Mouse (Mus musculus) heart, embryonic 14.5 days (tissue): ENCODE data around the gene Smim27. TPM values are rescaled to one million over a fixed set of nuclear protein-coding genes. Genes with fewer than 3 reads are reported as not detected.

Experiments
- ATAC-seq: fragments of 200-750 bp; cut with Nextera tagmentation; 2 replicates; pipeline ENCODE4 v1.8.0; 2017; ENCODE audit warnings: low read depth, moderate TSS enrichment; ENCODE audit not compliant: insufficient number of reproducible peaks, insufficient read depth, low FRiP score
- H3K27ac ChIP-seq, 2 experiments: fragments of 200-500 bp in 1 of 2; fragments of 300-500 bp in 1 of 2; sonication (generic) in 1 of 2; replicated peaks in 1 of 2; 2 replicates each; pipeline ENCODE4 v1.5.1; 2012 to 2014; ENCODE audit warnings: low read depth in 2 of 2, low read length in 2 of 2, control low read depth in 1 of 2, mild to moderate bottlenecking in 1 of 2, mixed read lengths in 1 of 2; ENCODE audit not compliant: control insufficient read depth in 1 of 2, insufficient read depth in 1 of 2
- H3K27me3 ChIP-seq: fragments of 300-500 bp; sonication (generic); 2 replicates; pipeline ENCODE4 v1.6.1; 2014; ENCODE audit warnings: mild to moderate bottlenecking, low read length, control low read depth; ENCODE audit not compliant: control insufficient read depth, insufficient read depth
- H3K36me3 ChIP-seq: fragments of 300-500 bp; sonication (generic); 2 replicates; pipeline ENCODE4 v1.6.1; 2014; ENCODE audit warnings: mild to moderate bottlenecking, control low read depth, low read length, mixed read lengths; ENCODE audit not compliant: control insufficient read depth, insufficient read depth
- H3K4me1 ChIP-seq, 2 experiments: fragments of 200-500 bp in 1 of 2; fragments of 300-500 bp in 1 of 2; sonication (generic) in 1 of 2; 2 replicates each; pipeline ENCODE4 v1.6.1; 2012 to 2014; ENCODE audit warnings: low read length in 2 of 2, control low read depth in 1 of 2, mixed read lengths in 1 of 2; ENCODE audit not compliant: control insufficient read depth in 2 of 2, insufficient read depth in 2 of 2
- H3K4me2 ChIP-seq: fragments of 300-500 bp; sonication (generic); 2 replicates; pipeline ENCODE4 v1.6.1; 2014; ENCODE audit warnings: mild to moderate bottlenecking, low read length
- H3K4me3 ChIP-seq, 2 experiments: fragments of 200-500 bp in 1 of 2; fragments of 300-500 bp in 1 of 2; sonication (generic) in 1 of 2; 2 replicates each; pipeline ENCODE4 v1.5.1; 2012 to 2014; ENCODE audit warnings: low read length in 2 of 2, mild to moderate bottlenecking in 2 of 2, control low read depth in 1 of 2, low read depth in 1 of 2, moderate library complexity in 1 of 2; ENCODE audit not compliant: control insufficient read depth in 1 of 2, insufficient read depth in 1 of 2
- H3K9ac ChIP-seq: fragments of 300-500 bp; sonication (generic); 2 replicates; pipeline ENCODE4 v1.6.1; 2014; ENCODE audit warnings: mild to moderate bottlenecking, low read length
- H3K9me3 ChIP-seq: fragments of 300-500 bp; sonication (generic); 2 replicates; pipeline ENCODE4 v1.6.1; 2016; ENCODE audit warnings: low read length, control low read depth; ENCODE audit not compliant: control insufficient read depth
- WGBS: fragments of 180-500 bp; shearing (Covaris S2); extraction: QIAGEN DNeasy Blood & Tissue Kit; methylation state at CpG from one replicate; pipeline ENCODE4 v1.1.7; 2014; 5-methylcytosine and 5-hydroxymethylcytosine counted together
- polyA plus RNA-seq: library from polyadenylated mRNA; unstranded; fragments of >200 nt; fragmentation: Nextera tagmentation; extraction: Ambion mirVana; gene quantifications from 2 replicates; pipeline ENCODE4 v1.2.1, GENCODE M21; 2014

The Smim27 gene
- polyA plus RNA-seq, 1 experiment from 2014 or later = 47.1 TPM

DNA sequence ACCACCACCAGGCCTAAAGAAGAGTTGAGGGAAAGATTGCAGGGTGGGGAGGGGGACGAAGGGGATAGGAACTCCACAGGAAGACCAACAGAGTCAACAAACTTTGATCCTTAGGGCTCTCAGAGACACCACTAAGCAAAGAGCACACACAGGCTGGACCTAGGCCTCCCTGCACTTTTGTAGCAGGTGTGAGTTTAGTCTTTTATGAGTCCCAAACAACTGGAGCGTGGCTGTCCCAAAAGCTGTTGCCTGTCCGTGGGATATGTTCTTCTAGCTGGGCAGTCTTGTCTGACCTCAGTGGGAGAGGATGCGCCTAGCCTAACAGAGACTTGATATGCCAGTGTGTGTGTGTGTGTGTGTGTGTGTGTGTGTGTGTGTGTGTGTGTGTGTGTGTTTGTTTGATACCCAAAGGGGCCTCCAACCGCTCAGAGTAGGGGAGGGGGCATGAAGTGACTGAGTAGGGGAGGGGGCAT lies 29.1 kb upstream of the Smim27 start:
- Histone ChIP-seq H3K4me2 (peak overlapping the region; percentile 96), H3K27ac (peak overlapping the region in 1 of 2 experiments; percentile 66; a peak in 1 of 4 replicates), H3K9ac (peak overlapping the region; percentile 79), H3K27me3 (no peaks in the 10 kb centered on the region), H3K36me3 (no peaks in the 10 kb centered on the region), H3K9me3 (no peaks in the 10 kb centered on the region), H3K4me1 (peaks cover 3 to 6% of the 10 kb centered on the region in 2 experiments; a peak in 3 of 4 replicates), H3K4me3 (peak overlapping the region; percentile 74 to 91)
- ATAC-seq = peak; percentile 11; the same call in 1 of the 2 replicates
- 58% methylated on average over 5 of the region's 5 CpGs for WGBS

DNA sequence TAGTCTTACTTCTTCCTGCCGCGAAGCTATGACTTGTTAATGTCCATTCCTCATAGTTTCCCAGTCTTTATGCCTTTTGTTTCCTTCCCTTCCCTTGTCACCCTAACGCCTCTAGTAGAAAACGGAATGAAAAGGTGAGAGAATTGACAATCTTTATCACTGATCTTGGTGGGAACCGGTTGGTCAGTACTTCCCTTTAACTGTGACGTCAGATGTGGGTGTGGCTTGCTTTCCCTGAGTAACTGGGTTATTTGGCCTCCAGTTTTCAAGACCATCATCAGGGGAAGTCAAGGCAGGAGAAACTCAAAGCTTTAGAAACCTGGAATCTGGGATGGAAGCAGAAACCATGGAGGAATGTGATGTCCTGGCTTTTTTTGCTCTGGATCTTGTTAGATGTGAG lies 27.5 kb upstream of the Smim27 start:
- no peaks in the 10 kb centered on the region for H3K36me3 ChIP-seq
- no peaks in the 10 kb centered on the region for H3K9me3 ChIP-seq
- no peak overlapping the region for H3K9ac ChIP-seq
- peaks cover 3 to 6% of the 10 kb centered on the region in 2 experiments; a peak in 3 of 4 replicates for H3K4me1 ChIP-seq
- no peak overlapping the region for H3K4me3 ChIP-seq
- ATAC-seq = no peak
- H3K4me2 ChIP-seq = no peak overlapping the region
- no peak overlapping the region for H3K27ac ChIP-seq
- 45% methylated on average over 6 of the region's 6 CpGs for WGBS
- no peaks in the 10 kb centered on the region for H3K27me3 ChIP-seq

DNA sequence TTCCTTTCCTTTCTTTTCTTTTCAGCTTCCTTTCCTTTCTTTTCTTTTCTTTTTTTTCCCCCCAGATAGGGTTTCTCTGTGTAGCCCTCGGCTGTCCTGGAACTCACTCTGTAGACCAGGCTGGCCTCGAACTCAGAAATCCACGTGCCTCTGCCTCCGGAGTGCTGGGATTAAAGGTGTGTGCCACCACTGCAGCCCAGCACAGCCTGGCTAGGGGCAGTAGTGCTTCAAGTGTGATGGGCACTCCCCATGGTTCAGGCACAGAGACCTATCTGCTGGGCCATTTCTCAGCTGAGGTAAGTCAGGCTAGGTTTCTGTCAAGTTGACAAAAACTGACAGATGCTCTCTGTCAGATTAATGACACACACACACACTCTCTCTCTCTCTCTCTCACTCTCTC lies 26.4 kb upstream of the Smim27 start:
- WGBS = 73% methylated on average over 4 of the region's 4 CpGs
- no peak overlapping the region for H3K9ac ChIP-seq
- ATAC-seq = no peak

DNA sequence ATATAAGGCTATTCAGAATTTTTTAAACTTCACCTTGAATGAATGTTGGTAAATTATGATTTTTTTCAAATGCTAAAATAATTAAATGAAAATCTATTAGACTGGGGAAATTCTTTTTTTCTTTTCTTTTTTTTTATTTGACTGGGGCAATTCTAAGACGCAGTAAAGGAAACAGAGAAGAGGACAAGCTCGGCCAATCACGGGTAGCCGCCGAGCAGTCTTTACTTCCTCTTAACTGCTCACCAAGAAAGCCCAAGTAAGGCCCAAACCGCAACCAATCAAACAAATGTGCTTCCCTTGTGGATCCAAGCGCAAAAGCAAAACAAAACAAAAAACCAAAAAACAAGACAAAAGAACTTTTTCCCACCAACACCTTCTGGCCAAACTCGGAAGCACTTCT lies 25.3 kb upstream of the Smim27 start:
- Histone ChIP-seq H3K9ac (no peak overlapping the region), H3K27ac (no peak overlapping the region), H3K27me3 (no peaks in the 10 kb centered on the region), H3K4me3 (no peak overlapping the region), H3K4me2 (no peak overlapping the region), H3K36me3 (no peaks in the 10 kb centered on the region), H3K4me1 (peaks cover 0 to 3% of the 10 kb centered on the region in 2 experiments; a peak in 1 of 4 replicates), H3K9me3 (no peaks in the 10 kb centered on the region)
- no peak for ATAC-seq
- 86% methylated on average over 8 of the region's 8 CpGs for WGBS

More for the DNA sequence above, 26.4 kb upstream of the Smim27 start:
- Histone ChIP-seq H3K36me3 (no peaks in the 10 kb centered on the region), H3K4me2 (no peak overlapping the region), H3K27me3 (no peaks in the 10 kb centered on the region), H3K4me1 (peaks cover 3 to 6% of the 10 kb centered on the region in 2 experiments; a peak in 3 of 4 replicates), H3K27ac (no peak overlapping the region), H3K9me3 (no peaks in the 10 kb centered on the region), H3K4me3 (no peak overlapping the region)

DNA sequence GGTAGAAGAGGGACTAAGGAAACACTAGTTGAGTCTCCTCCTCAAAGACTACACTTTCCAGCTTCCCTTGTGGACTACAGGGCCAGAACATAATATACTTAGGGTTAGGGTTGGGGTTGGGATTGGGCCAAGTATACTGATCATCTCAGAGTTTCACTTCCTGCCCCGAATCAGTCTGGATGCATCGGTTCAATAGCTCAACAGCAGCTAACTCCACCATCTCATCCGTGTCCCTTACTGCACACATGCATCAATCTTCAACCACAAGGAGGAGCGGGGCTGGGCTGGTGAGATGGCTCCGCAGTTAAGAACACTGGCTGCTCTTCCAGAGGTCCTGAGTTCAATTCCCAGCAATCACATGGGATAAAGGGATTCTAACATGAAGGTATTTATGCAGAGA lies 18.4 kb upstream of the Smim27 start:
- H3K9me3 ChIP-seq = no peaks in the 10 kb centered on the region
- H3K27me3 ChIP-seq = no peaks in the 10 kb centered on the region
- H3K4me1 ChIP-seq = peaks cover 0 to 7% of the 10 kb centered on the region in 2 experiments; a peak in 1 of 4 replicates
- no peaks in the 10 kb centered on the region for H3K36me3 ChIP-seq
- no peak overlapping the region for H3K9ac ChIP-seq
- 86% methylated on average over 5 of the region's 5 CpGs for WGBS
- ATAC-seq = no peak
- no peak overlapping the region for H3K4me3 ChIP-seq
- no peak overlapping the region for H3K27ac ChIP-seq
- no peak overlapping the region for H3K4me2 ChIP-seq

DNA sequence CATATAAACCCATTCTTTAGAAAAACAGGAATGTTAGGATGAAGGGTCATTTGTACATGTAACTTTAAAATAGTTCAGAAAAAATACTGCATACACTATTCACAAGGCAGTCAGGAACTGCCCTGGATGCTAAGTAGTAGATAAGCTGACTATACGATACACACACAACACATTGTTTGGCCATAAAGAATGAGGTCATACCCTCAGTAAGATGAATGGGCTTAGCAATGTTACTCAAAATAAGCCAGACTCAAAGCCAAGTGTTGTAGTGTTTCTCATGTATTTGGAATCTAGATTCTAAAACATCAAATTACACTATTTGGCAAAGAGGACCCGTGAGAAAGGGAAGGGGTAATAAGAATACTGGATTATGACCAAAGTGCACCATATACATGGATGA lies 15.6 kb upstream of the Smim27 start:
- Histone ChIP-seq H3K4me1 (peaks cover 0 to 7% of the 10 kb centered on the region in 2 experiments; a peak in 1 of 4 replicates), H3K9ac (no peak overlapping the region), H3K4me2 (no peak overlapping the region), H3K4me3 (no peak overlapping the region), H3K36me3 (no peaks in the 10 kb centered on the region; the same call in 1 of the 2 replicates), H3K27ac (no peak overlapping the region), H3K9me3 (no peaks in the 10 kb centered on the region), H3K27me3 (no peaks in the 10 kb centered on the region)
- ATAC-seq = no peak
- 40% methylated on average over 2 of the region's 2 CpGs for WGBS

DNA sequence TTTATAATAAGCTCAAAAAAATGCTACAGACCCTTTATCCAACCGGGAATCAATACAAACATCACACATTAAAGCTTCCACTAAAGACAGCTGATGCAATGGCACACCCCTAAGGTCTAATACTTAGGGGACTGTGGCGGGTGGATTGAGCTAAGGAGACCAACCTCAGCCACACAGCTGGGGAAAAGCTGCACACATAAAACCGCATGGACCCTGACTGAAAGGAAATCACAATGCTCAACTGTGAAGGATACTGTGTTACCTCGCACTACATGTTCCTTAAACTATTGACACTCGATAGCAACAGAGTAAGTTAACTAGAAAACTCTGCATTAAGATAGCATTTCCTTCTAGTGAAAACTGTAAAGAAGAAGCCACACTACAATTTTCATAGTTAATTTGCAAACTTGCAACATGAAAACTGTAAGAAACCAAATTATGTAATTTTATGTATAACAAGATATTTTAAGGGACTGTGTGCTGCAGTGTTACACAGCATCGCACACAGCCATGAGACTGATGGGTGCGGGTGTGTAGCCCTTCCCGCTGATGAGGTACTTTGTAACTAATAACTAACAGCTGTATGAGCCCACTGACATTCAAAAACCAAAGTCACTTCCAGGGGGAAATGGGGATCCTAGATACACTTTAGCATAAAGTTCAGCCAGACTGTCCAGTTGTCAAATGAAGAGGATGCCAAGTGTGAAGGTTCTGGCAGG lies 14.8 kb upstream of the Smim27 start:
- no peak for ATAC-seq
- H3K27me3 ChIP-seq = no peaks in the 10 kb centered on the region
- peak overlapping the region in 1 of 2 experiments; percentile 6; a peak in 1 of 4 replicates for H3K27ac ChIP-seq
- H3K9ac ChIP-seq = no peak overlapping the region
- no peaks in the 10 kb centered on the region for H3K9me3 ChIP-seq
- no peak overlapping the region for H3K4me2 ChIP-seq
- H3K4me3 ChIP-seq = no peak overlapping the region
- peaks cover 7% of the 10 kb centered on the region for H3K36me3 ChIP-seq
- WGBS = 89% methylated on average over 8 of the region's 8 CpGs
- peaks cover 0 to 7% of the 10 kb centered on the region in 2 experiments; a peak in 1 of 4 replicates for H3K4me1 ChIP-seq
